Comparison of ENCODE assay signal across 9 mouse cellular contexts in genomic region chr14:25520991-25521390, GRCm38 (mm10).
DNase-seq lines count a peak whose midpoint lies in the region; ATAC-seq lines count a peak whose summit lies in the region.
"Had no signal": no experiment of that assay in that cellular context is flagged by ENCODE, and none has a peak within 500 bp of the region (broad histone marks: within the 10 kb centered on the region; RNA-seq: fewer than 3 reads in every experiment).

No protein-coding gene starts in this region.

- H3K9me3 ChIP-seq in heart, embryonic 12.5 days (replicated peaks) = no peaks in the 10 kb centered on the region
- H3K9me3 ChIP-seq in forebrain, embryonic 13.5 days (replicated peaks) = no peaks in the 10 kb centered on the region
- H3K9me3 ChIP-seq in liver, embryonic 15.5 days (replicated peaks) = no peaks in the 10 kb centered on the region

- 0 out of 2 replicates have a peak overlapping the region, but pooled peaks have one; percentile 45 for H3K9ac ChIP-seq in heart, embryonic 12.5 days
- no peak overlapping the region; the same call in 1 of the 2 replicates for H3K9ac ChIP-seq in forebrain, embryonic 13.5 days
- no peak overlapping the region for H3K9ac ChIP-seq in liver, embryonic 15.5 days

- no peak for ATAC-seq in heart, embryonic 12.5 days (ENCODE audit: insufficient number of reproducible peaks, low FRiP score)
- ATAC-seq in forebrain, embryonic 13.5 days = no peak
- no peak for ATAC-seq in liver, embryonic 15.5 days (ENCODE audit: insufficient read depth)
- ATAC-seq in frontal cortex, adult (ENCODE audit: low TSS enrichment) = no peak

- peak overlapping the region; percentile 74; the same call in 1 of the 2 replicates for H3K27ac ChIP-seq in heart, embryonic 12.5 days (ENCODE audit: poor library complexity, severe bottlenecking)
- H3K27ac ChIP-seq in forebrain, embryonic 13.5 days = peak overlapping the region; percentile 54
- H3K27ac ChIP-seq in liver, embryonic 15.5 days (replicated peaks) = peak overlapping the region; percentile 78; the same call in 1 of the 2 replicates

- no peak overlapping the region for H3K4me3 ChIP-seq in heart, embryonic 12.5 days
- no peak overlapping the region for H3K4me3 ChIP-seq in forebrain, embryonic 13.5 days
- H3K4me3 ChIP-seq in liver, embryonic 15.5 days (replicated peaks) = no peak overlapping the region

- peaks cover 98% of the 10 kb centered on the region for H3K4me1 ChIP-seq in heart, embryonic 12.5 days (replicated peaks)
- peaks cover 66% of the 10 kb centered on the region for H3K4me1 ChIP-seq in forebrain, embryonic 13.5 days
- H3K4me1 ChIP-seq in liver, embryonic 15.5 days (replicated peaks) = peaks cover 99% of the 10 kb centered on the region

- DNase-seq in heart, postnatal 25 days (ENCODE audit: low spot score) = no peak
- DNase-seq in MN1 (ENCODE audit: low spot score) = peak; percentile 58
- no peak for DNase-seq in c-Kit-positive CD71-positive TER-119-positive erythroid progenitor cells, embryonic 14.5 days (ENCODE audit: low spot score)
- no peak for DNase-seq in left cerebral cortex, adult 18-20 months (ENCODE audit: low spot score in 2 of 2)
- DNase-seq: left cerebral cortex, postnatal 4 days had no signal

- H3K4me2 ChIP-seq in heart, embryonic 12.5 days = no peak overlapping the region
- no peak overlapping the region for H3K4me2 ChIP-seq in forebrain, embryonic 13.5 days
- no peak overlapping the region for H3K4me2 ChIP-seq in liver, embryonic 15.5 days

- H3K27me3 ChIP-seq in heart, embryonic 12.5 days (replicated peaks) = no peaks in the 10 kb centered on the region
- H3K27me3 ChIP-seq in forebrain, embryonic 13.5 days = no peaks in the 10 kb centered on the region
- H3K27me3 ChIP-seq in liver, embryonic 15.5 days = no peaks in the 10 kb centered on the region

- intact Hi-C loops in heart, postnatal 25 days (cut with DNase I) = loop anchor here (10.0 kb wide), 1 partner anchor 216 kb away; no protein-coding TSS in a partner anchor

- WGBS in heart, embryonic 12.5 days = 69% methylated on average over 9 of the region's 9 CpGs
- 15% methylated on average over 9 of the region's 9 CpGs for WGBS in forebrain, embryonic 13.5 days
- 65% methylated on average over 9 of the region's 9 CpGs for WGBS in liver, embryonic 15.5 days (ENCODE audit: insufficient replicate concordance)

- H3K36me3 ChIP-seq in heart, embryonic 12.5 days = peaks cover 7% of the 10 kb centered on the region
- peaks cover 36% of the 10 kb centered on the region for H3K36me3 ChIP-seq in forebrain, embryonic 13.5 days (ENCODE audit: poor library complexity, severe bottlenecking)
- no peaks in the 10 kb centered on the region for H3K36me3 ChIP-seq in liver, embryonic 15.5 days (replicated peaks)
